Mouse (Mus musculus): ENCODE data around the gene Nfatc4.

- TF ChIP-seq CTCF (IDR thresholded peaks at IDR 0.05; ENCODE audit: low read depth, low read length), result no peak
- TF ChIP-seq POLR2AphosphoS5 (IDR thresholded peaks at IDR 0.05; ENCODE audit: insufficient replicate concordance, low read depth, low read length), result no peak
- TF ChIP-seq GATA1 (IDR thresholded peaks at IDR 0.05; ENCODE audit: borderline replicate concordance, low read length), result no peak
- no peak for TF ChIP-seq TAL1 (conservative IDR thresholded peaks at IDR 0.05; ENCODE audit: low read depth, low read length)
- TF ChIP-seq GATA2 (IDR thresholded peaks at IDR 0.05; ENCODE audit: borderline replicate concordance, low read depth, low read length), result no peak
Measured at GRCm38 (mm10) chr14:55793946-55794345, 29.0 kb upstream of the Nfatc4 start.

Measured in G1E (cell line).